Mouse (Mus musculus) gastrocnemius, postnatal 10 days (tissue): ENCODE data around the gene Gm45711. TPM values are rescaled to one million over a fixed set of nuclear protein-coding genes. Genes with fewer than 3 reads are reported as not detected.
"Not testable (repeated sequence)": the region's sequence is repeated elsewhere in the genome, so short reads cannot be mapped to it uniquely, and the experiment has no call there.

ENCODE experiments used
- DNase-seq: peaks from one replicate; pipeline ENCODE4 v3.0.0; 2021; ENCODE audit warnings: mixed read lengths
- long read RNA-seq, 2 experiments: library from polyadenylated mRNA; stranded (forward); transcript quantifications; one replicate each; pipeline ENCODE4 v2.0.0; 2021
- total RNA-seq, 2 experiments: library from RNA; stranded (reverse); gene quantifications; 2 replicates each; pipeline ENCODE4 v1.2.3; 2021

Gm45711 gene
- not detected for total RNA-seq
- long read RNA-seq, experiment 1: 0 reads
- long read RNA-seq, experiment 2: 0 reads

GRCm38 (mm10) chr8:104309441-104310155 is at the start of gene Gm45711, which contains the start of gene Cmtm1:
Gene Gm45711 (minus strand): TSS chr8:104310081.
Gene Cmtm1 (minus strand): TSS chr8:104310145.
- peak; percentile 63 for DNase-seq

GRCm38 (mm10) chr8:104358637-104359036 is 48.8 kb upstream of the Gm45711 start:
- DNase-seq: no peak

- DNase-seq: no peak
Measured at GRCm38 (mm10) chr8:104354504-104354903, 44.6 kb upstream of the Gm45711 start.

- DNase-seq: no peak
Measured at GRCm38 (mm10) chr8:104353186-104353585, 43.3 kb upstream of the Gm45711 start.

GRCm38 (mm10) chr8:104350047-104350446 is 40.2 kb upstream of the Gm45711 start:
- no peak for DNase-seq

GRCm38 (mm10) chr8:104348971-104349370 is 39.1 kb upstream of the Gm45711 start:
- no peak for DNase-seq

- no peak for DNase-seq
Measured at GRCm38 (mm10) chr8:104346706-104347105, 36.8 kb upstream of the Gm45711 start.

GRCm38 (mm10) chr8:104344622-104345021 is 34.7 kb upstream of the Gm45711 start:
- DNase-seq: no peak

GRCm38 (mm10) chr8:104343957-104344356 is 34.1 kb upstream of the Gm45711 start:
- DNase-seq: peak; percentile 93

- no peak for DNase-seq
Measured at GRCm38 (mm10) chr8:104342426-104342825, 32.5 kb upstream of the Gm45711 start.

- DNase-seq: no peak
Measured at GRCm38 (mm10) chr8:104341678-104342077, 31.8 kb upstream of the Gm45711 start.

- DNase-seq: peak; percentile 78
Measured at GRCm38 (mm10) chr8:104341106-104341561, 31.3 kb upstream of the Gm45711 start.

GRCm38 (mm10) chr8:104340233-104341105 is 30.6 kb upstream of the Gm45711 start:
- peak; percentile 80 for DNase-seq

- no peak for DNase-seq
Measured at GRCm38 (mm10) chr8:104339983-104340232, 30.0 kb upstream of the Gm45711 start.

- DNase-seq: no peak
Measured at GRCm38 (mm10) chr8:104339229-104339982, 29.5 kb upstream of the Gm45711 start, which contains the start of gene Cmtm3. Gene Cmtm3 (plus strand): TSS chr8:104339410.

- DNase-seq: no peak
Measured at GRCm38 (mm10) chr8:104337890-104338289, 28.0 kb upstream of the Gm45711 start.

- DNase-seq: no peak
Measured at GRCm38 (mm10) chr8:104336806-104337205, 26.9 kb upstream of the Gm45711 start.

- DNase-seq: no peak
Measured at GRCm38 (mm10) chr8:104334196-104334595, 24.3 kb upstream of the Gm45711 start.

- DNase-seq: no peak
Measured at GRCm38 (mm10) chr8:104333786-104334185, 23.9 kb upstream of the Gm45711 start.

- DNase-seq: no peak
Measured at GRCm38 (mm10) chr8:104332665-104333631, 23.1 kb upstream of the Gm45711 start.

GRCm38 (mm10) chr8:104321930-104322329 is 12.0 kb upstream of the Gm45711 start, which contains the start of gene Cmtm2b:
Gene Cmtm2b (plus strand): TSS chr8:104322230.
- not testable (repeated sequence) for DNase-seq
